Mouse (Mus musculus): ENCODE data around the gene Cpn2. TPM values are rescaled to one million over a fixed set of nuclear protein-coding genes. Genes with fewer than 3 reads are reported as not detected.

Gene Cpn2
- total RNA-seq, 1 experiment from 2014 or later, result not detected

DNA sequence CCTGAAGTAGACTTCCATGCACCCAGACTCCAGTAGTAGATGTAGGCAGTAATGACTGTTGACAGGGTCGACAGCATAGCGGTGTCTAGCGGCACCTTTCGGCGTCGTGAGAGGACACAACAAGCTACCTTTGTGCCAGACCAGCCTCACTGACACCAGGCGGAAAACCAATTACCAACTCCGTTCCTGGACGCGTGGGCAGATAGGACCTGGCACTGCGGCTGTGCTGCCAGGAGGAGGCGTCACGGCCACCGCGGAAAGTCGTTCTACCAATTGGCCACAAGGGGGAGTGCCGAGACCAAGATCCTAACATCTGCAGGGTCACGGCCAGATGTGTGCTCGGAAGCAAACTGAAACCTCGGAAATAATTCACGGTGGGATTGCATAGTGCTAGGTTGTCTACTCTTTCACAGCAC lies 15.3 kb downstream of the Cpn2 start:
- ATAC-seq (replicated peaks; ENCODE audit: low read depth, poor library complexity, severe bottlenecking), result peak; percentile 98

DNA sequence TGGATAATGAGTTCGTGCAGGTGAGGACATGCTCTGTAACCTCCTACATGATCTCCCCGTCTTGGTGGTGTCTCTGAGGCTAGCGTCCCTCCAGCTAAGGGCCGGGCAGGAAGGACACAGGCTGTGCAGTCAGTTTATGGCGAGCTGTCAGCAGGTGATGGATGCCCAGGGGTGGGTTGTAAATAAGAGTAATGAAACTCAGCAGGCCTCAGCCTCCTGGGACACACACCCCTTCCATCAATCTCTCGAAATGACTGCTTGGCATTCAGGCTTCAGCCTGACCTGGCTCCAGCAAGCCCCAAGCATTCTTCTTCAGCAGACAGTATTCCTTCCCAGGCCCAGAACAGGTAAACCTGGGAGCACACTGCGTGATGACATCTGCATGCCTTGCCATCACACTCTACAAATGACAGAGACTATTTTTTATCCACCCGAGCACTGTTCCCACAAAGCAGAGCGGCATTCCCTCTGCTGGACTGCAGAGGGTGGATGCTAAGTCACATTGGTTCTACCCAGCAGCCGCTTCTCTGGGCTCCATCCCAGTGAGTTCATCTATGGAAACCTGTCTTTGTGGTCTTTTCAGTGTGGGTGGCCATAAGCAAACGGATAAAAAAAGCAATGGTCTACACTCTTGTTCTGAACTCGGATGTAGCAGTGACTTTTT lies 23.1 kb downstream of the Cpn2 start:
- no peak for ATAC-seq (replicated peaks; ENCODE audit: low read depth, poor library complexity, severe bottlenecking)

- no peak for ATAC-seq (replicated peaks; ENCODE audit: low read depth, poor library complexity, severe bottlenecking)
These were observed 25.7 kb downstream of the Cpn2 start for GRCm38 (mm10) chr16:30241623-30242022.

- no peak for ATAC-seq (replicated peaks; ENCODE audit: low read depth, poor library complexity, severe bottlenecking)
These were observed 28.5 kb downstream of the Cpn2 start for GRCm38 (mm10) chr16:30238791-30239190.

- ATAC-seq (replicated peaks; ENCODE audit: low read depth, poor library complexity, severe bottlenecking), result peak; percentile 80
These were observed 31.1 kb downstream of the Cpn2 start for GRCm38 (mm10) chr16:30236091-30236699.

DNA sequence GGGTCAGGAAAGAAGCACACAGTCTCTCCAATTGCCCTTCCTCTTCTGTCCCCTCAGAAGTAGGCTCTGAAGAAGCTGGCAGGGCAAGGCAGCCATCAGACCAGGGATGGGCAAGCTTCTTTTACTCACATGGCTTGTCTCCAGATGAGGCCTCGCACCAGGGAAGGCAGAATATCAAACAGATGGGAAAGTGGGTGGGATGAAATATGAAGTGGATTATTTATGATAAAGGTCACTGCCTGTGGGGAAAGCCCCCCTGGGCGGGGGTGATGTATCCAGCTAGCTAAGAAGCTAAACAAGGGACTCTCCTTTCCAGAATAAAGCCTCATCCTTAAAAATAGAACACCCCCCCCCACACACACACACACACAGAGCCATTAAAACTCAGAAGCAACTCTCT lies 31.7 kb downstream of the Cpn2 start:
- no peak for ATAC-seq (replicated peaks; ENCODE audit: low read depth, poor library complexity, severe bottlenecking)

DNA sequence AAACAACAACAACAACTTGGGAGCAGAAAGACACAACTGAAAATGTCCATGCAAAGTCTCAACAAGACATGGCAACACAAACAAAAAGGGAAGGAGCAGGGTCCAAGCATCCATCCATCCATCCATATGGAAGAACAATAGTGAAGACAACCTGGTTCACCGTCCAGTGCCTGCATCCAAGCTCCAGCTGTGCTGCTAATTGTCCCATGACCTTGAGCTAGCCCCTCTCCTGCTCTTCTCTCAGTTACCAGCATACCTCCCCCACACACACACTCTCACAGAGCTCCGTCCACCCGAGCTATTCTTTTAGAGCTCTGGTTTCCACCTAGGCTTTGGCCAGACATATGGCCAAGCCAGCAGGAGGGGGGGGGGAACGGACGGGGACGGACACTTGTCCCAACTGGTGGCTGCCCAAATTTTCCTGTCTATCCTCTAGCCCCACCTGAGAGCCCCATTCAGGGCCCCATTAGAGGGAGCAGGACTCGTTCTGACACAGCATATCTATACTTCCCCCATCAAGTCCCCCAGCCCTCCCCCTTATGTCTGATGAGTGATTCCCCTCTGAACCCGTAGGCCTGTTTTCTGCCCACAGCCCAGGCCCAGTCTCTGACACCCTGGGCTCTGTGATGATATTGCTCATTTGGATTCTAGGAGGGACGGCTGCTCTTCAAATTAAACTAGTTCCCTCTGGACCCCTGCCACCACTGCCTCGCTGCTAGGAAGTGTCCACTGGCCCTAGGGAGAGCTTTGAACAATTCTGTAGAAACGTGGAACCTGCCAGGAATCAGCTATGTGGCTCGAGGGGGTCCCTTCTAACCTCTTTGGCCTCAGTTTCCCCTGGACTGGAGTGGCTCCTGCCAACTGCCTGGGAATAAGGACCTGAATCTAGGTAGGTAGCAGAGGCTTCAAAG lies 32.4 kb downstream of the Cpn2 start:
- peak; percentile 42; the same call in 1 of the 2 replicates for ATAC-seq (replicated peaks; ENCODE audit: low read depth, poor library complexity, severe bottlenecking)

DNA sequence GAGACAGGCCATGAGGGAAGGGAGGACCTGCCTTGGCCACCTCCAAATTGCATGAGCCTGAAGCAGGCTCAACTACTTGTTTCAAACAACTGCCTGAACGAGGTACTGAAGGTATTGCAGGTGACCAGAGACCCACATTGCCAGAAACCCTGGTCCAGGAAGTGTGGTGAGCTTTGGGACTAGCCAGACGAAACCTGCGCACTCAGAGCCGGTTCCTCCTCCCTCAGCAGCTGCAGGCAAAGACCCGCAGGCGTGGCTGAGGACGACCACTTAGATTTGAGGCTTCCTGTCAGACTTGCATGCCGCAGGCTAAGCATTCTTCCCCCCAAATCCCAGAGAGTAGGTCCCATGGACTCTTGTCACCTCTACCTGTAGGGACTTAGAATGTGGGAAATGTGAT lies 33.2 kb downstream of the Cpn2 start:
- ATAC-seq (replicated peaks; ENCODE audit: low read depth, poor library complexity, severe bottlenecking), result peak; percentile 40

DNA sequence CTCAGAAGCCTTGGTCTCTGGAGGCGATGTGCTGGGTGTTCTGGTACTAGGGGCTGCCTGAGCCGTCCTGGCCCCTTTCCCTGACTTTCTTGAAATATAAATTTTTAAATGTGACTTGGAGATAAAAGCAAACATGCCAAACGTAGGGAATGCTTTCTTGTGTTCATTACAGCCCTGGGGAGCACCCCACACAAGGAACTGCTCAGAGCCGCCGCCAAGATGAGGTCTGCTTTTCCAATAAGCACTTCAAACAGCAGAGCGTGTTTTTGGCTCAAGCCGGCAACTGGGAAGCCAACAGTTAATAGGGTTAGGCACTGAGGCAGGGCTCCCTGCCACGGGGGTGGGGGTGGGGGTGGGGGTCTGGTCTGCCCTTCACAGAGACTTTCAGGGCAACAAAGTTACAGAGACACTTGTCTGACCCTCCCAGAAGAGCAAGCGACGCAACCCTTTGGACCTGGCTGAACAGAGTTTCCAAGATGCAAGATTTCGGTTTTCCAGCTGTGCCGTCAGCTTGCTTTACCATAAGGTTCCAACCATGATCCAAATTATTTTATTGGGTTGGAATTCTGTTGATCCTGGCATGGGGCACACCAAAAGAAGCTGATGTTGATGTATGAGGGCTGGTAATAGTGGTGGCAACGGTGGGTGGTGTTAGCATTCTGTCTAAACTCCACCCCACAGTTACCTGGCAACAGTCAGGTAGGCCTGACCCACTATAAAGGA lies 35.3 kb downstream of the Cpn2 start:
- no peak for ATAC-seq (replicated peaks; ENCODE audit: low read depth, poor library complexity, severe bottlenecking)

DNA sequence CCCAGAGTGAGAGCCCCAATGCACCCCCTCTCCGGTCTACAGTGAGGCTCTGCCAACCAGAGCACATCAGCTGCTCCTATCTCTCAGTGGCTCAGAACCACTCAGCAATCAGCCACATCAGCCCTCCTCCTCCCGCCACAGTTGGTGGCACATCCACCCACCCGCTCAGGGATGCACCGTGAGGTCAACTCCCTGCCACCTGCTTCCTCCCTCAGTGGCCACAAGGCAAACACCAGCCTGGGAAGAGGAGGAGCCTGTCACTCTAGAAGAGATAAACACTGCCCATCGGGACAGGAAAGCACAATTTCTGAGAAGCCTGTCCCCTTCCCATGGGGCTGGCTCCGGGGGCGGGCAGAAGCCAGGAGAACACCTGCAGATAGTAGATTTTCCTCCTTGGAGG lies 39.9 kb downstream of the Cpn2 start:
- peak; percentile 97 for ATAC-seq (replicated peaks; ENCODE audit: low read depth, poor library complexity, severe bottlenecking)

- no peak for ATAC-seq (replicated peaks; ENCODE audit: low read depth, poor library complexity, severe bottlenecking)
These were observed 46.0 kb downstream of the Cpn2 start for GRCm38 (mm10) chr16:30221161-30221782.

- no peak for ATAC-seq (replicated peaks; ENCODE audit: low read depth, poor library complexity, severe bottlenecking)
These were observed 51.5 kb downstream of the Cpn2 start for GRCm38 (mm10) chr16:30215811-30216210.

- no peak for ATAC-seq (replicated peaks; ENCODE audit: low read depth, poor library complexity, severe bottlenecking)
These were observed 53.7 kb downstream of the Cpn2 start for GRCm38 (mm10) chr16:30213644-30214043.

DNA sequence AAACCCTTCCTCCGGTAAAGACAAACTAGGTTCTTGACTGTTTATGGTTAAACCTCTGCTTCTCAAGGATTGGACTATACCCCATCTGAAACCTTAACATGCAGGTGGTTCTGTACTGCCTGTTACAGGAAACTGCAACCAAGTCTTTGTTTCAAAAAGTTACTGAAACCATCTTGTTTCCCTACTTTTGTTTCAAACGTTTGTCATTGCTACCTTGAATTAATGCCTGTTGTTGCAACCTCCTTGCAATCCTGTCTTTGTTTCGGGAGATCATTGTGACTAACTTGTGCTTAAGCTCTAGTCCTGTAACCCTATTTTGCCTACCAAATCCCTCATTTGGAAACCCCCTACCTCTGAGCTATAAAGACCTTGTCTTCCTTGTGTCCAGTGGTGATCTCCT lies 55.3 kb downstream of the Cpn2 start:
- ATAC-seq (replicated peaks; ENCODE audit: low read depth, poor library complexity, severe bottlenecking), result no peak

- no peak for ATAC-seq (replicated peaks; ENCODE audit: low read depth, poor library complexity, severe bottlenecking)
These were observed 58.0 kb downstream of the Cpn2 start for GRCm38 (mm10) chr16:30209264-30209663.

- ATAC-seq (replicated peaks; ENCODE audit: low read depth, poor library complexity, severe bottlenecking), result no peak
These were observed 59.3 kb downstream of the Cpn2 start for GRCm38 (mm10) chr16:30207991-30208390.

DNA sequence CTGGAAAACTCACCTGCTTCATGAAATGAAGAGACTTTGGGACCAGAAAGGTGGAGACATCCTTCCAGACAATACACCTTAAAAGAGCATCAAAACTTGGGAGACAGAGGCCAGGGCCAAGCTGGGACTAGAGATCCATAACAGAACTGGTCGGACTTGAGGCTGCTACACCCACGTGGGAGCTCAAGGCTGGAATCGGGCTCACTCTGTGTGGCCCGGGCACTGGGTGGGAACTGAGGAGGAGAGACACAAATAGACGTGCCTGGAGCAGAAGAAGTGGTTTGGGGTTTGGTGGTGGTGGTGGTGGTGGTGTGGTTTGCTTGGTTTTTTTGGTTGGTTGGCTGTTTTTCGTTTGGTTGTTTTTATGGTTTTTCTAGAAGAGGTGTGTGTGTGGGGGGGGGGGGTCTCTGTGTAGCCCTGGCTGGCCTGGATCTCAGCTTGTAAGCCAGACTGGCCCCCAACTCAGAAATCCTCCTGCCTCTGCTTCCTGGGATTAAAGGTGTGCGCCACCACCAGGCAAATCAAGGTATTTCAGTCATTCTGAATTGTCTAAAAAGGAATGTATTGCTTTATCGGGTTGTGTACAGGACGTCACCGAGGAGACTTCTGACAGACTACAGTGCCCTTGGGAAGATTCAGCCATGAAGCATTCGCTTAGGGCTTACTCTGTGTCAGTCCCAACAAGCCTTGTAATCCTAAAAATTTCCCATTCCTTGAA lies 60.0 kb downstream of the Cpn2 start:
- no peak for ATAC-seq (replicated peaks; ENCODE audit: low read depth, poor library complexity, severe bottlenecking)

Data from common myeloid progenitor, adult 5-6 weeks (primary cell).